Mouse (Mus musculus) stomach, postnatal 0 days (tissue): ENCODE data around the gene Kdm1a.

Experiments used
- CTCF ChIP-seq: IDR thresholded peaks from 2 replicates; pipeline ENCODE4 v1.5.1; 2016; ENCODE audit warnings: antibody characterized with exemption, low read depth, mild to moderate bottlenecking, moderate library complexity
- EP300 ChIP-seq: optimal IDR thresholded peaks from 2 replicates; pipeline ENCODE3; 2016; ENCODE audit warnings: antibody characterized with exemption

DNA sequence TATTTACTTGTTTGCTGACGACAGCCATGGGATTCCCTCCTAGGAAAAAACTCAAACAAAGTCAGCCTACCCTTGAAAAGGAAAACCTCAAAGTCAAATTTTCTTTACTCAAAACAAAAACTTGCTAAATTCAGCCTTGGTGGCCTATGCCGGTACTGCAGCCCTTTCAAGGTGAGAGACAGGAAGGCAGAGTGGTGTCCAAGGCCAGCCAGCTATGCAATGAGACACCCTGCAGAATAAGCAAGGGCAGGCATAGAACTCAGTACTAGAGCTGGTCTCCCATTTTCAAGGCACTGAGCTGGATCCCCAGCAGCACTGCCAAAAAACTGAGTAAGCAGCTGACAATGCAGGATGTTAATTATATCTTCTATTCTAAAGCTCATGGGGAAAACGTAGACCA is 33.9 kb downstream of the Kdm1a start:
- TF ChIP-seq CTCF (peak; percentile 51), EP300 (no peak)
